Mouse (Mus musculus): ENCODE data around the gene Ccdc146. TPM values are rescaled to one million over a fixed set of nuclear protein-coding genes. Genes with fewer than 3 reads are reported as not detected.

The Ccdc146 gene
- total RNA-seq, 2 experiments from 2014 or later, result not detected

DNA sequence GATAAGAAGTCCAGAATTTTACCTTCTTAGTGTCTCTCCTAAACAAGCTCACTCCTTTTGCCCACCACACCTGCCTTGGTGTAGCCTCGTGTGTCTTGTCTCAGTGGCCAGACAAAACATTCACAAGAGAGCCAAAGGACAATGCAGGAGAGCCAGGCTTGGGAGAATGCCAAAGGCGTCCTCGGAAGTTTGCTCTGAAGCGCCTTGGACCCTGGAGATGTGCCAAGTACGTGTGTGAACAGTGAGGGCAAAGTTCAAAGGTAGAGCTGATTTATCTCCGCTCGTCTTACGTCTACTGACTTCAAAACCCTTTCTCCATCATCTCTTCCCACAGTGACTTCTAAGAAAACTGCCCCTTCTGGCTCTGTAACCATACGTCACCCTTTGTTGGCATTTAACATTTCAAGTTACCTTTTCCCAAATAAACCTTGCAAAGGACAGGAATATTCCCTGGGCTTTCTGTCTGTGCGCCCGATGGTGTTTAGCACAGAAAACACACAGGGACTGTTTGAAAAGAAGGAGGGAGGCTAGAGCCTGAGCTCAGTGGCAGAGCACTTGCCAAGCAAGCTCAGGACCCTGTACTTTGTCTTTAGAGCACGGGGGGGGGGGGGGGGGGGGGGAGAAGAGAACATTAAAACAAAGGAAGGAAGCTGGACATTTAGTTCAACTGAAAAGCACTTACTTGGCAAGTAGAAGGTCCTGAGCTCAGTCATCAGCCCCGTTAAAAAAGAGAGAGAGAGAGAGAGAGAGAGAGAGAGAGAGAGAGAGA lies 32.7 kb downstream of the Ccdc146 start:
- no peak for ATAC-seq (replicated peaks; ENCODE audit: low FRiP score, poor library complexity, severe bottlenecking)

DNA sequence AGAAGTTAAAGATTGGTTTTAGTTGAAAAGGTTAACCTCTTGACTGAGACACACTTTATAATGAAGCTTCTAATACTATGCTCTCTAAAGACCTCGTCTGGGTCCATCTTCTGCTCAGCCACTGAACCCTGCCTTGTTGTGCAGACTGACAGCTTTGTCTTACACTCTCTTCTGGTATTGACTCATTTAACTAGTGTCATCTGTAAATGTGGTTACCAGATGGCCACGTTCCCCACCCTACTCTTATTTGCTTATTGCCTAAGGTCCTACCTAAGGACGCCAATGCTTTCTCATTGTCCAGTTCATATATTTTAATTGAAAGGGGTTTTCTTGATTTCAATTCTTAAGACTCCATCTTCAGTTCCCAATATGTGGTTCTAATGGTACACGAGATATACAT lies 35.6 kb downstream of the Ccdc146 start:
- no peak for ATAC-seq (replicated peaks; ENCODE audit: low FRiP score, poor library complexity, severe bottlenecking)

DNA sequence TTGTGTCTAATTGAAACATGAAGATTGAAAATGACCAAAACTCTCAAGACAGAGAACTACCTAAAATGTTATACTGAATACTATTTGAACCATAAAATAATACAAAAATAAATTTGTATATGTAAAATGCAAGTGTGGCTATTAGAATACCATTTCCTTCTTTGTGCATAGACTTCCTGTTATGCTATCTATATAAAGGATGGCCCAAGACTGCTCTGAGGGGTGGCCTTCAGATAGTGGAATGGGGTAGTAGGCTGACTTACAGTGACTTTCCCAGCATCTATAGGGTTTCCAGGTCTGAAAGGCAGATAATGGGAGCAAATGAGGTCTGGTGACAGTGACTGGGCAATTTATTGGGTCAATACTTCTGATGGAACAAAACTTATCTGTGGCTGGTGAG lies 37.1 kb downstream of the Ccdc146 start:
- ATAC-seq (replicated peaks; ENCODE audit: low FRiP score, poor library complexity, severe bottlenecking), result no peak

DNA sequence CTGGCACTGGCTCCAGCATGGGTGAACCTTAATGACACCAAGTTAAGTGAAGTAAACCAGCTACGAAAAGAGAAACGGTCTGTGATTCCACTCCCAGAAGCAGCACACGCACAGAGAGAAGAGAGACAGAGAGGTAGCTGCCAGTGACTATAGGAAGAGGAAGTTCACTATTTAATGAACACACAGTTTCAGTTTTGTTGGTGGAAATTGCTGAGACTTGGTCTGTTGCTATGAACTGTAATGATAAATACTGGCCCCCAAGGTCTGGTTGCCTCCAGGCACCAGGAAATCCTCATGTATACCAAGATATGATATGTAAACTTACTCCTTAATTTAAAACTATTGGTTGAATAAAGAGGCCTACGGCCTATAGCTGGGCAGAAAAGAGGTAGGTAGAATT lies 38.0 kb downstream of the Ccdc146 start:
- ATAC-seq (replicated peaks; ENCODE audit: low FRiP score, poor library complexity, severe bottlenecking), result no peak

DNA sequence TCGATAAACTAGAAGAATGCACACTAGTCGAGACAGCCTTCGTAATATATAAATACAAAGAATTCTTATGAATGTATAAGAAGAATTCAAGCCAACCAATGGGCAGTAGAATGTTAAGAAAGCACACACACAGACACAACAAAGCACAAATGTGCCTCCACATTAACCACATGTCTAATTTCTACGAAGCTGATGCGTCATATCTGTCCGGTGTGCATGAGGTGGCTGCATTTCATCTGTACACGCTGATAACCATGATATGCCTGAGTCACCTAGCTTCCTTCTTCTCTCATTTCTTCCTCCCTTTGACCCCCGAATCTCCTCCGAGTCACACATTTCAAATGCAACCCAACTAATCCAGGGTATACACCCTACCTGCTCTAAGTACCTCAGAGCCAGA lies 39.5 kb downstream of the Ccdc146 start:
- no peak for ATAC-seq (replicated peaks; ENCODE audit: low FRiP score, poor library complexity, severe bottlenecking)

DNA sequence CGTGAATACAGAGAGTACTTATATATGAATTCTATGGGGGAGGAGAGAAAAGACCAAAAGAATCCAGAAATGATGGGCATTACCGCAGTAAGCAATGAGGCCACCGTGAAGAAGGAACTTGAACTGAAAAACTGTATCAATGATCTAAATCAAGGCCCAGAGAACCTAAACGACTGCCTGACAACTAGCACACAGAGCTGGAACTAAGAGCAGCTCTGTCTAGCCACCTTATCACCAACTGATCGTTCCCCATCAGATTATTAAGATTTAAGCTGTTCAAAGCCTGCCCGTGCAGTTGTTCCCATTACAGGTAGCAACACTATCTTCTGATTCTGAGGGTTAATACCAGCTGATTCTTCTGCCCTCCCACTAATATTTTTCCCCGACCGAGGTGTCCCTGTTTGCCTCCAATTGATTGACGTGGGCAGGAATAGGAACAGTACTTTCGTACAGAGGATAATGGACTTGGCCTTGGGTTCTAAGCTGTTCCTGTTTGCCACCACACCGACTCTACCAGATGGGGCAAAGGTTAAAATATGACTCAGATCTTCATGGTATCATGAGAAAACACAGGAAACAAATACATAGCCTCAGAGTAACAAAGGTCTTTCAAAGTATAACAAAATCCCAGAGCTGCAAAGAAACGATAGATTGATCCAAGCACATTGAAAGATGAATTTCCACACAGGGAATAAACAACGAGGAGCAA lies 40.1 kb downstream of the Ccdc146 start:
- no peak for ATAC-seq (replicated peaks; ENCODE audit: low FRiP score, poor library complexity, severe bottlenecking)

DNA sequence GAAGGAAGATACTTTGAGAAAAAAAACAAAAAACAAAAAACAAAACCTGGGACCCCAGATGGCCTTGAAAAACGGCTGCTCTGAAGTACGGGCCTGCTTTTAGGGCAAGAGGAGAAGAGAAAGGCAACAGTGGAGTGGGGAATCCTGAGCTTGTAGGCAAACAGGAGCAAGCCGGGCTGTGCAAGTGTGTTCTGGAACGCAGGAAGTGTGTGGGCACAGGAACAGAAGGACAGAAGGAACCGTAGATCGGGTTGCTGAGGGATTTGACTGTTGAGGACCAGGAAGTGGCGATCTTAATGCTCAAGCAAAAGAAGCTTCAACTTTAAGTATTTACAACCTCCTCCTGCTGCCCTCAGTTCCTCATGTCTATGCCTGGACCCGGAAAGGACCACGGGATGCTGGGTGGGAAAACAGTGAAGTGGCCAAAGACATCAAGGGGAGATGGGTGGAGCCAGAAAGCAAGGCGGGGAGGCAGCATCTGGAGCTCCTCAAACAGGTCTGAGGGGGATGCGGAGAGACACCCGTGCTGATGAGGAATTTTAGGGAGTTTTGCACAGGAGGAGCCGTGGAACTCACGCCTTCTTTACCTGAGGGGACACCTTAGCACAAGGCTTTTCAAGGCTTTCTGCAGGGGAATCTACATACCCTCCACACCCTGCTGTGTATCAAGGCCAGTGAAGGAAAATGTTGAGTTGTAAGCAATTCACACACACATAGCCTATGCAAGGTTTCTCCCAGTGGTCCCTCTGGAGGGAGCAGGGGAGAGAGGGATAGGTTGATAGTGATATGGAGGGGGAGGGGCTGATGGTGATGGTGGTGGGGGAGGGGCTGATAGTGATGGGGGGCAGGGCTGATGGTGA lies 40.9 kb downstream of the Ccdc146 start:
- ATAC-seq (replicated peaks; ENCODE audit: low FRiP score, poor library complexity, severe bottlenecking), result no peak

DNA sequence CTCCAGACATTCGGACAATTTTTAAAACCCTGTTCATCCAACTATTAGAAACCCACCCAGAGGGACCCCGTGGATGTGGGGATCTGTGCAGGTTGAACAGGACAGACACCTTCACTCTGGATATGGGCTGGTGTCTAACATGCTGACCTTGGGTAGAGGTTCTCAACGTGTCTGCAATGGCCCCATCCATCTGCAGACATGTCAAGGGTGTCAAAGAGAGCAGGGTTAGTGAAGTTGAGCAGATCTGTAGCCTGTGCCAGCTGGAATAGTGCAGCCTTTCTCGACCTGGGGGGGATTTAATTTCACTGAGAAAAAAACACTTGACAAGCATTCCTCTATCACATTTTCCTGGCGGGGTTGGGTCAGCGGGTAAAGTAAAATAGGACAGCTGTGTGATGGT lies 41.8 kb downstream of the Ccdc146 start:
- ATAC-seq (replicated peaks; ENCODE audit: low FRiP score, poor library complexity, severe bottlenecking), result no peak

DNA sequence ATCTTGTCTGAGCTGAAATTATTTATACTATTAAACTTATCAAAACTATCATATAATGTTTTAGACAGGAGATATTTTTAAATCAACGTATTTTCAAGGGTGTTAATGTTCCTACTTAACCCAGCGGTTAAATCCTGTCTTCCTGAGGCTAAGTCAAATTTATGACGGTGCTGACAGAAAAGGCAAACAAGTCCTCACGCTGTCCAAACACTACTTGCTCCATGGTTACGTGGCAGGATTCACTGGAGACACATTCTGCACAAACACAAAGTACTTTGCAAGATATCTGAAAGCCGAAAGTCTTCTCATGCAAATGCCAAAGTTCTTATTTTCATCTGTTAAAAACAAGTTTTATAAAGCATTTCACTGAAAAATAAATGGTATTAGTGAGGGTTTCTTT lies 42.5 kb downstream of the Ccdc146 start:
- ATAC-seq (replicated peaks; ENCODE audit: low FRiP score, poor library complexity, severe bottlenecking), result no peak

DNA sequence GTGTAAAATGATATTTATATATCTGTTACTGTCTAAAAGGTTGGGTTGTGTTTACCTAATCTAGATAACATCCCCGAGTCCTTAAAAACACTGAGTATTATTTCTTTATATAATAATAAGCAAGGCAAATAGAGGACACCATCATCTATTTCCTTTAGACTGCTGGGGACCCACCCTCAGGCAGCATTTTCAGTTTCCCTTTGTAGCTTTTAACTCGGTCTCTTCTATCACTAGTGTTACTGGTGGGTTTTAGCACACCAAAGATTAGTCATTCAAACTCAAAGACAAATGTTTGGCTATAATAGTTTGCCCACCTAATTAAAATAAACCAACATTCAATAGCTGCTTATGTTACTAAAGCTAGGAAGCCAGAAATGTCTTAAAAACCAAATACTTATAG lies 46.1 kb downstream of the Ccdc146 start:
- ATAC-seq (replicated peaks; ENCODE audit: low FRiP score, poor library complexity, severe bottlenecking), result no peak

DNA sequence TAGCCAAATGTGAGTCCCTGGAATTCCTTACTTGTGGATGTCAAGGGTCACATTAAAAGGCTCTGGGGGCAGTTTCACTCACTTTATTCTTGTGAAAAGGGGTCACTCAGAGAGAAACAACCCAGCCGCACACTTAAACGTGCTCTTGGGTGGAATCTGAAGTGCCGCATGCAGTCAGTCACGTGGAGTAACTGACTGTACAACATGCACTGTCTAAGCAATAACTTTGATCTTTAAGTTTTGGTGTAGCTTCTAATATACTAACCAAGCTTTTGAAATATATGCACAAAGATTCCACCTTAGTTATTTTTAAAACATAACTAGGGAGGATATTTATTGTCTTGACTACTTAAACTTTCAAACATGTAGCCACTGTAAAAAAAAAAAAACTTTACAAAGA lies 47.5 kb downstream of the Ccdc146 start:
- ATAC-seq (replicated peaks; ENCODE audit: low FRiP score, poor library complexity, severe bottlenecking), result no peak

DNA sequence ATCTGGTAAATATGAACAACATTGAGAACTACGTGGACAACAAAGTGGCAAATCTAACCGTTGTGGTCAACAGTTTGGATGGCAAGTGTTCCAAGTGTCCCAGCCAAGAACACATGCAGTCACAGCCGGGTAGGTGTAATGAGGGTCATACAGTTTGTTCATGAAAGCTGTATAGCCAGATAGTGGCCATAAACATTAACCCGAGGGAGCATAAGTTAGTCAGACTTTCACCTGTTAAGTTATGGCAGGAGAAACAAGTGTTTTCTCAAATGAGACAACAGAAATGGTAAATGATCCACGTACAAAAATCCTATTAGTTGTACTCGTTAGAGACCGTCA lies 51.3 kb downstream of the Ccdc146 start:
- ATAC-seq (replicated peaks; ENCODE audit: low FRiP score, poor library complexity, severe bottlenecking), result no peak

DNA sequence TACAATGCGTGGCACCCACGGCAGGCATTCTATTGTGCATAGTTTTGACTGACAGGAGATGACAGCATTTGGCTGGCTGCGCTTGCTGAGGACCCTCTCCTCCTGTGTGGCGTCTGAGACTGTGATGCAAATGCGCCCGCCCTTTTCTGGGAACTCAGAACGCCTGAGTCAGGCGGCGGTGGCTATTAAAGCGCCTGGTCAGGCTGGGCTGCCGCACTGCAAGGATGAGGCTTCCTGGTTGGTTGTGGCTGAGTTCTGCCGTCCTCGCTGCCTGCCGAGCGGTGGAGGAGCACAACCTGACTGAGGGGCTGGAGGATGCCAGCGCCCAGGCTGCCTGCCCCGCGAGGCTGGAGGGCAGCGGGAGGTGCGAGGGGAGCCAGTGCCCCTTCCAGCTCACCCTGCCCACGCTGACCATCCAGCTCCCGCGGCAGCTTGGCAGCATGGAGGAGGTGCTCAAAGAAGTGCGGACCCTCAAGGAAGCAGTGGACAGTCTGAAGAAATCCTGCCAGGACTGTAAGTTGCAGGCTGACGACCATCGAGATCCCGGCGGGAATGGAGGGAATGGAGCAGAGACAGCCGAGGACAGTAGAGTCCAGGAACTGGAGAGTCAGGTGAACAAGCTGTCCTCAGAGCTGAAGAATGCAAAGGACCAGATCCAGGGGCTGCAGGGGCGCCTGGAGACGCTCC lies 51.8 kb downstream of the Ccdc146 start, which contains the start of gene Fgl2:
Gene Fgl2, plus strand, starts transcription at position 150 of the 687 bp plus-strand sequence.
- ATAC-seq (replicated peaks; ENCODE audit: low FRiP score, poor library complexity, severe bottlenecking), result no peak

DNA sequence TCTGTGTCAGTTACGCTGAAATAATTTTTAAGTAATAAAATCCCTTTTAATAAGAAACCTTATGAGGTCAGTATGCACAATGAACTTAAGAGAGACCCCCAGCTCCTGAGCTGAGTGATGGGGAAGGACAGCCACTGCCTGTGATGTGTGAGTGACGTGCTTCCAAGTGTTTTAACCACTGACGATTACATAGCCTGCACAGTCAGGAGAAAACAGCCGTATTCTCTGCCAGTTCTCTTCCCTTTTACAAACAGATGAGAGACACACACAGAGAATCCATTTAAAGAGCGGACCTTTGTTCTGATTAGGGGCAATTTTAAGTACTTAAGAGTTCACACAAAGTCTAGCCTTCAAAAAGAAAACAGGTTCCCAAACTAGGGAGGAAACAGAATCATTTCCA lies 52.6 kb downstream of the Ccdc146 start:
- no peak for ATAC-seq (replicated peaks; ENCODE audit: low FRiP score, poor library complexity, severe bottlenecking)

DNA sequence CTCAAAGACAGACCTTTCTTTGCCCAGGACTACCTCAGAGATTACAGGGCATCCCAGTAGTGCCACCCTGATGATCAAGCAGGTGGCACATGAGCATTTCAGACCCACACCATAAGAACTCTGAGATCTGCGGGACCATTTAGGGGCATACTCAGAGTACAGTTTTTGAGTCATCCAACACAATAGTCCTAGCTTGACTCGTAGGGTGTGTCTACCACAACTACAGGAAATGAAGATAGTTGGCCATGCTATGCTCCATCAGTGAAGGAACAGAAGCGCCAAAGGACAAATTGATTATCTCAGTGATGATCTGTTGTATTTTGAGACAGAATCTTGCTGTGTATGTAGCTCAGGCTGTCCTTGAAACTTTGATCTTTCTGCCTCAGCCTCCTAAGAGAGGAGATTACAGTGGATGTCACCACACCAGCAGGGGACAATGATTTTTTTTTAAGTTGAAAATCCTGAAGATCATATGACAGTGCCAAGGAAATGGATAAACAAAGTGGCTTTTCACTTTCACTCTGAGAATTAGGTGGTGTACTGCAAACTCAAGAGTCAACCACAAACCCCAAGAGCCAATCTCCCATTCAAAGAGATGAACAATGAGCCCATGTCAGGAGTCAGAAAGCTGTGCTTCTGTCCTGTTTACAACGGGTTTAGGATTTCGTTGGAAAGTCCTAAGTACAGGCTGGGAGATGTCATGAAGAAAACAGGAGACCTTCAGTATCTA lies 54.1 kb downstream of the Ccdc146 start:
- no peak for ATAC-seq (replicated peaks; ENCODE audit: low FRiP score, poor library complexity, severe bottlenecking)

DNA sequence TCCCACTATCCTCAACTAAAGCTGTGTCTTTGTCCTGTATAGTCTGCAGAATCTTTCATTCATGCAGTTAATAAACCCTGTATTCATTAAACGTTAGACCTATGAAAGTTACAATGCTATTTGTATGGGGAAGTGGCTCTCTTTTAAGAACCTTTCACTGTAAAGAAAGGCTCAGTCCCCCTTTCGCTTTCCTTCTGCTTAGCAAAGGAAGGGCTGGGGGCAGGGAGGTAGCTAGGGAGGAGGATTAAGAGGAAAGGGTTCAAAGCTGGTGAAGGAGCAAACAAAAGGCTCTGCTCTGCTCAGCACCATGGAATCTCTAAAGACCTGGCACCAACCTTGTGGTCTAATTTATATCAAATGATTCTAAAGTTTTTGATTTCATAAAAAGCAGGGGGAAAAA lies 57.0 kb downstream of the Ccdc146 start:
- ATAC-seq (replicated peaks; ENCODE audit: low FRiP score, poor library complexity, severe bottlenecking), result no peak

DNA sequence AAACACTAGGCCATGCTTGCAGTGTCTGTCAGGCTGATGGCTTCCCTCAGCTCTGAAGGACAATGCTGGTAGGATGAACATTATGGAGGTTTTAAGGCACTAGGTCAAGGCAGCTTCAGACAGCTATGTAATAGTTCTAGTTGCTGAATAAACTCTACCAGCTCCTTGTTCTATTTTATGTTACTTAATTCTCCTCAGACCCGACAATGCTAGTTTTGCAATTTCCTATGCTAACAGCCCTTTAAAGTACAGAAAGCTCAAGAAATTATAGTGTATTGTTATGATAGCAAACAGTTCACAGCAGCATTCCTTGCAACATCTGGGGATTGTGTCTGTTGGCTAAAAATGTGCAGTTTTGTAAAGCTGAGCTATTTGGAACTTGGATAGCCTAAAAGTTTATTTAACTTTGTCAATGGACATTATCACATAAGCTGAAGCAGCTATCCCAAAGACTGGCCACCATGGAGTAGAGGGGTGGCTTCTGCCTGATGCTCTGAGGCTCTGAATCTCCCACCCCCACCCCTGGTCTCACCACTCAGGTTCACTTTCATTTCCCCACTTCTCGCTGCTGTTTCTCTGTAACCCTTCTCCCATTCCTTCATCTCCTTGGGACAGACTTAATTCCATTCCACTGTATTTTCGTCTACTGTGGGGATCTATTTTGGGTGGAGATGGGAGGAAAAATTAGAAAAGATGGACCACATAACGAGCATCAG lies 58.0 kb downstream of the Ccdc146 start:
- no peak for ATAC-seq (replicated peaks; ENCODE audit: low FRiP score, poor library complexity, severe bottlenecking)

DNA sequence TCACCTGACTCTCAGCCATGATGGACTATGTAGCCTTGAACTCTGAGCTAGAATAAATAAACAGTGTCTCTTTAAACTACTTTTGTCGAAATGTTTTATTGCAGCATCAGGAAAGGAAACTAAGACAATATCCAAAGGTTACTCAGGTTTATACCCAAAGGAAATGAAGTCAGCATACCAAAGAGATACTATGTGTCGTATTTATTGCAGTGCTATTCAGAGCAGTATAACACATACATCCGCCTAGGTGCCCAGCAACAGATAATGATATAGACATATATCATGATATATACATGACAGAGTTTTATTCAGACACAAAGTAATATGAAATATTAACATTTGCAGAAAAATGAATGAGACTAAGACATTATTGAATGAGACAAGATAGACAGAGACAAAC lies 61.1 kb downstream of the Ccdc146 start:
- ATAC-seq (replicated peaks; ENCODE audit: low FRiP score, poor library complexity, severe bottlenecking), result no peak

DNA sequence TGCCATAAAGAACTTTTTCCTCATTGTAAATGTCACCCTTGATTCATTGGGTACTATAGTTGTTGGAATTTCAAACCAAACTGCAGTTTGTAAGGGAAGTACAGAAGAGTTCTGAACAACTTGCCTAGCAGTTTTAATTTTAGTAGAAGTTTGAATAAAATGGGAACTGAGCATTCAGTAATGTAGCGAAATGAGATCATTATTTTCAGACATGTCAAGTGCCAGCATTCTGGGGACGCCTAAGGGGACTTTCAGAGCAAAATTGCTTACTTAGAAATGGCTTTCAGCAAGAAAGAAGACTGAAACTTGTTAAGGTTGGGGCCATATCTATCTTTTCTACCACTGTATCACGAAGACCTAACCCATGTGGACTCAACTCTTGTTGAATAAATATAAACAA lies 65.8 kb downstream of the Ccdc146 start:
- ATAC-seq (replicated peaks; ENCODE audit: low FRiP score, poor library complexity, severe bottlenecking), result no peak
